Mouse (Mus musculus) bone marrow macrophage, adult 2 months (primary cell): ENCODE measurements around the gene Dnajb1.

Source experiments
- CTCF ChIP-seq: IDR thresholded peaks from 2 replicates; pipeline ENCODE4 v1.5.1; 2012; ENCODE audit warnings: low read depth, mild to moderate bottlenecking, low read length, moderate library complexity
- POLR2A ChIP-seq: IDR thresholded peaks from 2 replicates; pipeline ENCODE4 v1.6.1; 2012; ENCODE audit warnings: mild to moderate bottlenecking, low read depth, low read length, borderline replicate concordance

DNA sequence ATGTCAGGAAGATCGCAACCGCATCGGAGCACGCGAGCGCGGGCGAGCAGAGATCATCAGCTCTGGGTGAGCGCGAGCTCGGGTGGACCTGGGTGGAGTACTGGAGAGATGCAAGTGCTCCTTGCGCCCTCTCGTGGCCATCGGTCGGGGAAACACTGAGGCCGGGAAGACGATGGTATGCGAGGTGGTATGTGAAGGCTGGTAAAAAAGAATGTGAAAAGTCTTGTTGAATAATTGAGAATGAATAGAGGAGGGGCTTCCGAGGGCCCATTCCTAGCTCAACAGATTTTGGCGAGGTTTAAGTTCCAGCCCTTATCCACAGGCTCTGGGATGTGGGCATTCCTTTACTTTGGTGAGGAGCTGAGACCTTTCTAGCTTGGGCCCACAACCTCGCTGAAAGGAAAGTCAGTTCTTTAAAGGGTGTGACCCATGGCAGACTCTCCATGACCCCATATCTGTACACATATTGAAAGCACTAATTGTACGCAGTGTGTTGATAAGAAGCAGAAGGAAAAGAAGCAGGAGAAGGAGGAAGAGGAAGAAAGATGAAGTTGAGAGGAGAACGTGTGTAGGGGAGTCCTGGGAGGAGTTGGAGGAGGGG is 14.5 kb downstream of the Dnajb1 start:
- TF ChIP-seq CTCF (peak; percentile 83), POLR2A (no peak)
